Mouse (Mus musculus): ENCODE results near the gene 4933428G20Rik.

DNA sequence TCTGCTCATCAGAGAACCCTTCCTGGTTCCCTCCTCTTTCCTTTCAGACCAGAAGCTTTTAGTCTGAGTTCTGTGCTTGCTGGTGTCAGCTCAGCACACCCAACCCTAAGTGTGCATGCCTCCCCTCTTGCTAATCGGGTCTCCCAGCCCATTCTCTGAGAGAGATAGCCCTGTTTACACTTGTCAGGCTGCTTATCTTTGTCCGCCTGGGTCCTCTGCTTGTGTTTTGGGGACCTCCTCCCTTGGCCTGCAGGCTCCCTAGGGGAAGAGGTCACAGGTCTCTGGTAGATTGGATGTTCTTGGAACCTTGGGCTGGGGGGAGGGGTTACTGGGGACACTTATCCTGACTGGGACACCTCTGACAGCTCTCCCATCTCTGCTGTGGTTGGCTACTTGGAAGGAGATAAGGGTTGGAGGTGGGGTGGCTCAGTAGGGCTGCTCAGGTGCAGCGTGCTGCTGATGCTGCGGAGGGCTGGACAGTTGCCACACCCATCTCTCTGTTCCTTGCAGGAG is 54.1 kb downstream of the 4933428G20Rik start:
- no peak for TF ChIP-seq CTCF (IDR thresholded peaks at IDR 0.05; ENCODE audit: extremely low read depth, insufficient read length, insufficient replicate concordance, low read depth, low read length)
- TF ChIP-seq POLR2A (IDR thresholded peaks at IDR 0.05; ENCODE audit: low read depth, low read length): no peak

Measured in small intestine, adult 2 months (tissue).